Mouse (Mus musculus) liver, embryonic 15.5 days (tissue): Measurements from ENCODE around the gene Rsph6a. TPM values are rescaled to one million over a fixed set of nuclear protein-coding genes. Genes with fewer than 3 reads are reported as not detected.

Experiments used
- ATAC-seq: fragments of 200-750 bp; cut with Nextera tagmentation; 2 replicates; pipeline ENCODE4 v1.8.0; 2017; ENCODE audit warnings: moderate number of reproducible peaks, mild to moderate bottlenecking, moderate library complexity; ENCODE audit not compliant: insufficient read depth
- H3K27ac ChIP-seq: fragments of 300-500 bp; sonication (generic); replicated peaks from 2 replicates; pipeline ENCODE4 v1.5.1; 2015; ENCODE audit warnings: mild to moderate bottlenecking, inconsistent platforms
- H3K27me3 ChIP-seq: fragments of 300-500 bp; sonication (generic); 2 replicates; pipeline ENCODE4 v1.6.1; 2015; ENCODE audit warnings: mild to moderate bottlenecking, inconsistent platforms
- H3K36me3 ChIP-seq: fragments of 300-500 bp; sonication (generic); replicated peaks from 2 replicates; pipeline ENCODE4 v1.6.1; 2015; ENCODE audit warnings: moderate library complexity, mild to moderate bottlenecking, inconsistent platforms
- H3K4me1 ChIP-seq: fragments of 300-500 bp; sonication (generic); replicated peaks from 2 replicates; pipeline ENCODE4 v1.6.1; 2015; ENCODE audit warnings: inconsistent platforms
- H3K4me2 ChIP-seq: fragments of 300-500 bp; sonication (generic); 2 replicates; pipeline ENCODE4 v1.6.1; 2015; ENCODE audit warnings: moderate library complexity, mild to moderate bottlenecking, inconsistent platforms
- H3K4me3 ChIP-seq: fragments of 300-500 bp; sonication (generic); replicated peaks from 2 replicates; pipeline ENCODE4 v1.5.1; 2015; ENCODE audit warnings: mild to moderate bottlenecking, inconsistent platforms
- H3K9ac ChIP-seq: fragments of 300-500 bp; sonication (generic); 2 replicates; pipeline ENCODE4 v1.6.1; 2015; ENCODE audit warnings: moderate library complexity, mild to moderate bottlenecking, inconsistent platforms
- H3K9me3 ChIP-seq: fragments of 300-500 bp; sonication (generic); replicated peaks from 2 replicates; pipeline ENCODE4 v1.6.1; 2016; ENCODE audit warnings: inconsistent platforms
- WGBS: fragments of 180-500 bp; shearing (Covaris S2); methylation state at CpG from one replicate; pipeline ENCODE4 v1.1.7; 2015; ENCODE audit warnings: mixed read lengths; ENCODE audit not compliant: insufficient replicate concordance; 5-methylcytosine and 5-hydroxymethylcytosine counted together
- polyA plus RNA-seq: library from polyadenylated mRNA; unstranded; fragments of >200 nt; fragmentation: Nextera tagmentation; extraction: Ambion mirVana; gene quantifications from 2 replicates; pipeline ENCODE4 v1.2.1, GENCODE M21; 2015

Rsph6a gene
- polyA plus RNA-seq, 1 experiment from 2014 or later = not detected

DNA sequence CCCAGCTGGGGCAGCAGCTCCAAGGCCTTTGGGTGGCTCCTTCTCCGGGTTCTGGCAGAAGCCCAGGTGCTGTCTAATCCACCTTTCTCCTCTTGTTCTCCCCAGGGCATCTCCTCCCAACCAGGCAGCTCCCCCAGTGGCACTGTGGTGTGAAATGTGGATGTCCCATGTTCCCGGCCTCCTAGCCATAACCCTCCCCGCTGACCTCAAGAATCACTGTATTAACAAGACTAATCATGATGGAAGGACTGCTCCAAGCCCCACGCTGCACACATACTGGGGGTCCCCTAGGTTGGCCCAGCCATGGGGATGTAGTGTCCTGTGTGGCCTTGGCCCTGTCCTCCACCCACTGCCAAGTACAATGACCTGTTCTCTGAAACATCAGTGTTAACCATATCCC lies 27.7 kb downstream of the Rsph6a start:
- no peaks in the 10 kb centered on the region for H3K9me3 ChIP-seq
- H3K4me2 ChIP-seq = no peak overlapping the region
- no peak overlapping the region for H3K27ac ChIP-seq
- H3K4me1 ChIP-seq = peaks cover 65% of the 10 kb centered on the region
- peaks cover 69% of the 10 kb centered on the region for H3K27me3 ChIP-seq
- 75% methylated on average over 4 of the region's 4 CpGs for WGBS
- no peak for ATAC-seq
- H3K4me3 ChIP-seq = no peak overlapping the region
- no peak overlapping the region for H3K9ac ChIP-seq
- H3K36me3 ChIP-seq = peaks cover 34% of the 10 kb centered on the region

DNA sequence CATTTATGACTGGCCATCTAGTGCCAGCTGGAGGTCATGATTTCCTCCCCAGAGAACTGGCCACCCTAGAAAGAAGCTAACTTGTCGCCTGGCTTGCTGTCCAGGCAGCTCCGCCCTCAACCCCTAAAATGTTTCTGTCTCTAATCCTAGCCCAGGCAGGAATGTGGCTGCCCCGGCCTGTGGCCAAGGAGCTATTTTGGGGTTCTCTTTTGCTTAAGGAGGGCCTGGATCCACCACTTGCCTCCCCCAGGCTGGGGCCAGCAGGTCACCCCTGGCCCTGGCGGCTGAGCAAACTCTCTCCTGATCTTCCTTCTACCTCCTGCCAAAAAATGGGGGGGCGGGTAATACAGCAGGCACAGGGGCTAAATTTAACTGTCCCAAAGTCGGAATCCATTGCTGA lies 28.6 kb downstream of the Rsph6a start:
- Histone ChIP-seq H3K36me3 (peaks cover 32% of the 10 kb centered on the region), H3K4me3 (no peak overlapping the region), H3K27ac (no peak overlapping the region), H3K4me1 (peaks cover 64% of the 10 kb centered on the region), H3K4me2 (no peak overlapping the region), H3K27me3 (peaks cover 78% of the 10 kb centered on the region), H3K9me3 (no peaks in the 10 kb centered on the region), H3K9ac (no peak overlapping the region)
- no peak for ATAC-seq
- WGBS = 62% methylated on average over 6 of the region's 6 CpGs

DNA sequence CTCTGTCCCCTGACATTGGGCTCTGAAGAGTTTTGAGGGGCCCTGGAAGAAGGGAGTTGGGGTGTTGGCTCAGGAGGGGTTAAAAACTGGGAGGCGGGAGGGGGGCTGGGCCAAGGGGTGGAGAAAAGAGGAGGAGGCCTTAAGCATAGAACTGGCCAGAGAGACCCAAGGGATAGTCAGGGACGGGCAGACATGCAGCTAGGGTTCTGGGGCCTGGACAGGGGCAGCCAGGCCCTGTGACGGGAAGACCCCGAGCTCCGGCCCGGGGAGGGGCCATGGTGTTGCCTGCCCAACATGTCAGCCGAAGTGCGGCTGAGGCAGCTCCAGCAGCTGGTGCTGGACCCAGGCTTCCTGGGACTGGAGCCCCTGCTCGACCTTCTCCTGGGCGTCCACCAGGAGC lies 29.2 kb downstream of the Rsph6a start, which contains the start of gene Dmpk:
TSS of gene Dmpk (plus strand) at position 149 of the 400 bp plus-strand sequence.
- peaks cover 61% of the 10 kb centered on the region for H3K4me1 ChIP-seq
- 53% methylated on average over 10 of the region's 10 CpGs for WGBS
- H3K4me3 ChIP-seq = peak within 1 kb of the TSS; percentile 23
- 0 out of 2 replicates have a peak within 1 kb of the TSS, but pooled peaks have one; percentile 33 for H3K27ac ChIP-seq
- H3K9ac ChIP-seq = no peak within 1 kb of the TSS
- peaks cover 84% of the 10 kb centered on the region for H3K27me3 ChIP-seq
- no peaks in the 10 kb centered on the region for H3K9me3 ChIP-seq
- peak within 1 kb of the TSS; percentile 37 for H3K4me2 ChIP-seq
- peaks cover 30% of the 10 kb centered on the region for H3K36me3 ChIP-seq
- peak; percentile 29; the same call in 1 of the 2 replicates for ATAC-seq

DNA sequence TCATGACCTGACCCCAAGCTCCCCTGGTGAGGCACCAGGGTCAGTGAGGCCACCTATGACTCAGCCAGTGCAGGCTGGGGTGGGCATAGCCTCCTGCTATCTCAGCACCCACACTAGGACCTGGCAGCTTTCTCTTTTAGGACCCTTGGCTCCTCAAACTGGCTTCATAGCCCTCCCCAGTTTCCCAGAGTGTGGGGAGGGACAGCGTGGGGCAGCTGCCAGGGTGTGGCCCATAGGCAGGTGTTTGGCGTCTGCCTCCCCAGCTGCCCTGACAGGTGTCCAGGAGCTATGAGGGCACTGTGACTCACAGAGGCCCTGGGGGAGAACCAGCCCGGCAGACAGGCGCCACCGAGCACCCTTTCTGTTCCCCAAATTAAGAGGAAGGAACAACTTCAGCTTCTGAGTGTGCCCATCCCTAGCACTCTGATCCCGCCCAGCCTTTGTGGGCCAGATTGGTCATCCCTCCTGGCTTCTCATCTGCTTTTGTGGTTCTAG lies 29.8 kb downstream of the Rsph6a start:
- Histone ChIP-seq H3K9ac (no peak overlapping the region), H3K27me3 (peaks cover 87% of the 10 kb centered on the region), H3K4me3 (peak overlapping the region; percentile 23; the same call in 1 of the 2 replicates), H3K4me1 (peaks cover 59% of the 10 kb centered on the region), H3K36me3 (peaks cover 30% of the 10 kb centered on the region), H3K9me3 (no peaks in the 10 kb centered on the region), H3K27ac (no peak overlapping the region), H3K4me2 (peak overlapping the region; percentile 37; the same call in 1 of the 2 replicates)
- WGBS = 23% methylated on average over 6 of the region's 6 CpGs
- ATAC-seq = no peak

DNA sequence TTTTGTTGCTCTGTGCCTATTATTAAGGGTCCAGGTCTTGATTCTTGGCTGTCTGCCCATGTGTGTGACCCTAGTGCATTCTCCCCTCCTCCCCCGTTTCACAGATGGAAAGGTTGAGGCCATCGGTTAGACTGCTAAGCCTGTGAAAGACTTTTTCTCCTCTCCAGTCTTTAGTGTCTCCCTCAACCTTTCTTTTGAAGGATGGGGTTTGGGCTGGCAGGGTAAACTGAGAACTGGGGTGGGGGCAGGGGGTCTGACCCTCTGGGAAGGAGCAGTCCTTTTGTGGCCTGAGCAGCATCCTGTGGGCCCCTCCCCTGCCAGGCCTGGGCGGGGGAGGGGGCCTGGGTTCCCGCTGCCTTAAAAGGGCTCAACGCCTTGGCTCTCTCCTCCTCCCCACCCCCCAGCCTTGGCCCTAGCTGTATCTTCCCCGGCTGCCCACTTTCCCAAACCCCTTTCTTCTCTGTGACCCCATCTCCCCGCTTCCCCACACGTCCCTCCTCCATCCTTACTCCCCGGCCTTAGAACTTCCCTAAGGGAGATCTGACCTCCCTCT lies 30.5 kb downstream of the Rsph6a start:
- Histone ChIP-seq H3K4me1 (peaks cover 59% of the 10 kb centered on the region), H3K9me3 (no peaks in the 10 kb centered on the region), H3K4me2 (peak overlapping the region; percentile 62; the same call in 1 of the 2 replicates), H3K27ac (peak overlapping the region; percentile 24; the same call in 1 of the 2 replicates), H3K36me3 (peaks cover 26% of the 10 kb centered on the region), H3K4me3 (peak overlapping the region; percentile 24; the same call in 1 of the 2 replicates), H3K9ac (no peak overlapping the region), H3K27me3 (peaks cover 90% of the 10 kb centered on the region)
- WGBS = 20% methylated on average over 9 of the region's 9 CpGs
- no peak for ATAC-seq

DNA sequence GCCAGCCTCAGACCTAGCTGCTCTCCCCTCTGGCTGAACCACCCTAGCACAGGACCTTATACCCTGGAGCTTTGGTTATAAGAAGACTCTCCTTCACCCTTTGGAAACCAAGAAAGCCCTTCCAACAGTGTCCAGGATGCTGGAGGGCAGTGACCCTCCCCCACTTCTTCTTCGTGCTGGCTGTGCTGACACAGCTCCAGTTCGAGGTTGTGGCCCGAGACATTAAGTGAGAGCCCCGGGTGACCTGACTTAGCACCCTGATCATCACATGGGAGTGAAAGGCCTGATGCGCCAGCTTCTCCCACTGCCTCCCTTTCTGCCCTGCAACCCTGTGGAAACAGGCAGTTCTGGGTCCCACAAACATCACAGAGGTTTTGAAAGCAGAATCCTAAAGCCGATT lies 31.0 kb downstream of the Rsph6a start:
- peak overlapping the region; percentile 24; the same call in 1 of the 2 replicates for H3K4me3 ChIP-seq
- H3K9ac ChIP-seq = no peak overlapping the region
- H3K27ac ChIP-seq = peak overlapping the region; percentile 24; the same call in 1 of the 2 replicates
- H3K36me3 ChIP-seq = peaks cover 21% of the 10 kb centered on the region
- H3K9me3 ChIP-seq = no peaks in the 10 kb centered on the region
- H3K27me3 ChIP-seq = peaks cover 90% of the 10 kb centered on the region
- 8% methylated on average over 6 of the region's 6 CpGs for WGBS
- peaks cover 59% of the 10 kb centered on the region for H3K4me1 ChIP-seq
- peak overlapping the region; percentile 62 for H3K4me2 ChIP-seq
- no peak for ATAC-seq

DNA sequence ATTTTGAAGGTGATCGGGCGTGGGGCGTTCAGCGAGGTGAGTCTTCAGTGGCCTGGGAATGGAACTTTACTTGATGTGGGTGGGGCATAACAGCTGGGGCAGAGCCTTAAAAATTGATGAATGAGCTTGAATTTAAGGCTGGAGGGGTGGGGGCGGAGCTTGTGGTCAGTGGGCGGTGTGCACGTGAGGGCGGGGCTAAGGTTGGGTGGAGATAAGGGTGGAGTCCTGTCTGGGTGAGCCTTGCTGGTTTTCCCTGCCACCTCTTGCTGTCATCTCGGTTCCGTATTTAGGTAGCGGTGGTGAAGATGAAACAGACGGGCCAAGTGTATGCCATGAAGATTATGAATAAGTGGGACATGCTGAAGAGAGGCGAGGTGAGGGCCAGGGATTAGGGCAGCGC lies 31.6 kb downstream of the Rsph6a start:
- peaks cover 90% of the 10 kb centered on the region for H3K27me3 ChIP-seq
- no peak overlapping the region for H3K27ac ChIP-seq
- H3K4me2 ChIP-seq = peak overlapping the region; percentile 62
- 3% methylated on average over 14 of the region's 14 CpGs for WGBS
- peak overlapping the region; percentile 24 for H3K4me3 ChIP-seq
- H3K9me3 ChIP-seq = no peaks in the 10 kb centered on the region
- ATAC-seq = peak; percentile 56
- H3K9ac ChIP-seq = no peak overlapping the region; the same call in 1 of the 2 replicates
- H3K4me1 ChIP-seq = peaks cover 59% of the 10 kb centered on the region
- peaks cover 16% of the 10 kb centered on the region for H3K36me3 ChIP-seq

DNA sequence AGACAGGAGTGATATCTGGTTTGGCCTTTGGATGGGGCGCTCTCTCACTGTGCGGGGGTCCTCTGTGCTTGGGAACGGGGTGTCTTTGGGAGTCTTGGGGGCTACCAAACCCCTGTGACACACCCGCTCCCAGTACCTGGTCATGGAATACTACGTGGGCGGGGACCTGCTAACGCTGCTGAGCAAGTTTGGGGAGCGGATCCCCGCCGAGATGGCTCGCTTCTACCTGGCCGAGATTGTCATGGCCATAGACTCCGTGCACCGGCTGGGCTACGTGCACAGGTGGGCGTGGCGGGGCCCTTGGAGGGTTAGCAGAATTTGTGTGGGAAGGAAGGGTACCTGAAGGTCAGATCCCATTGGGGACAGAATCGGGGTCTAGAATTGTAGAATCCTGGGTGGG lies 32.3 kb downstream of the Rsph6a start:
- 55% methylated on average over 18 of the region's 18 CpGs for whole genome bisulfite sequencing
- Histone ChIP-seq H3K4me3 (no peak overlapping the region), H3K27me3 (peaks cover 94% of the 10 kb centered on the region), H3K9ac (no peak overlapping the region), H3K4me1 (peaks cover 61% of the 10 kb centered on the region), H3K36me3 (peaks cover 9% of the 10 kb centered on the region; the same call in 1 of the 2 replicates), H3K27ac (no peak overlapping the region), H3K4me2 (peak overlapping the region; percentile 62), H3K9me3 (no peaks in the 10 kb centered on the region)
- no peak for ATAC-seq

DNA sequence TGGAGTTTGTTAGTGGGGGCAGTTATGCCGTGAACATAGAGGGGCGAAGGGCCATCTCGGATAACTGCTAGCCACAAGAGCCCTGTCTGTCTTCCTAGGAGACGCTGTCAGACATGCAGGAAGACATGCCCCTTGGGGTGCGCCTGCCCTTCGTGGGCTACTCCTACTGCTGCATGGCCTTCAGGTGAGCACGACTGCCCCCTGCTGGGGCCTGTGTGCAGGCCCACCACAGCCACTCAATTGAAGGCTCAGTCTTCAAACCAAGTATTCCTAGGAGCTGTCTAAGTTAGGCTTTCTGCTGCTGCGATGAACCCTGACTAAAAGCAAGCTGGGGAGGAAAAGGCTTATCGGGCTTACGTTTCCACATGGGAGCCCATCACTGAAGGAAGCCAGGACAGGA lies 34.3 kb downstream of the Rsph6a start:
- H3K9me3 ChIP-seq = no peaks in the 10 kb centered on the region
- no peak overlapping the region for H3K9ac ChIP-seq
- no peak for ATAC-seq
- no peak overlapping the region for H3K4me3 ChIP-seq
- no peak overlapping the region for H3K27ac ChIP-seq
- H3K4me2 ChIP-seq = no peak overlapping the region
- no peaks in the 10 kb centered on the region for H3K36me3 ChIP-seq
- H3K4me1 ChIP-seq = peaks cover 64% of the 10 kb centered on the region
- H3K27me3 ChIP-seq = peaks cover 96% of the 10 kb centered on the region
- WGBS = 23% methylated on average over 10 of the region's 10 CpGs

DNA sequence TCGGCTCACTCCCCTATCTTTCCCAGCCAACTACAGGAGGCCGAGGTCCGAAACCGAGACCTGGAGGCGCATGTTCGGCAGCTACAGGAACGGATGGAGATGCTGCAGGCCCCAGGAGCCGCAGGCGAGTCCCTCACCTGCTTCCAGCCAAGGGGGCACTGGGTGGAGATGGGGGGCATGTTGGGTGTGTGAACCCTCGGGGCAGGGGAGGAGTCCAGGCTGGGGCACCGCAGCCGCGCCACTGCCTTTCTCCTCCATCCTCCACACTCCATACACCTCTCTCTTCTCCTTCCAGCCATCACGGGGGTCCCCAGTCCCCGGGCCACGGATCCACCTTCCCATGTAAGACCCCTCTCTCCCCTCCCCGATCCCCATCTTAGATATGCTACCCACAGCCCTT lies 37.4 kb downstream of the Rsph6a start:
- no peak overlapping the region for H3K9ac ChIP-seq
- no peak for ATAC-seq
- no peak overlapping the region for H3K4me3 ChIP-seq
- peaks cover 98% of the 10 kb centered on the region for H3K27me3 ChIP-seq
- H3K4me1 ChIP-seq = peaks cover 64% of the 10 kb centered on the region
- H3K9me3 ChIP-seq = no peaks in the 10 kb centered on the region
- WGBS = 27% methylated on average over 17 of the region's 17 CpGs
- peak overlapping the region; percentile 96; the same call in 1 of the 2 replicates for H3K4me2 ChIP-seq
- no peak overlapping the region for H3K27ac ChIP-seq
- no peaks in the 10 kb centered on the region for H3K36me3 ChIP-seq

DNA sequence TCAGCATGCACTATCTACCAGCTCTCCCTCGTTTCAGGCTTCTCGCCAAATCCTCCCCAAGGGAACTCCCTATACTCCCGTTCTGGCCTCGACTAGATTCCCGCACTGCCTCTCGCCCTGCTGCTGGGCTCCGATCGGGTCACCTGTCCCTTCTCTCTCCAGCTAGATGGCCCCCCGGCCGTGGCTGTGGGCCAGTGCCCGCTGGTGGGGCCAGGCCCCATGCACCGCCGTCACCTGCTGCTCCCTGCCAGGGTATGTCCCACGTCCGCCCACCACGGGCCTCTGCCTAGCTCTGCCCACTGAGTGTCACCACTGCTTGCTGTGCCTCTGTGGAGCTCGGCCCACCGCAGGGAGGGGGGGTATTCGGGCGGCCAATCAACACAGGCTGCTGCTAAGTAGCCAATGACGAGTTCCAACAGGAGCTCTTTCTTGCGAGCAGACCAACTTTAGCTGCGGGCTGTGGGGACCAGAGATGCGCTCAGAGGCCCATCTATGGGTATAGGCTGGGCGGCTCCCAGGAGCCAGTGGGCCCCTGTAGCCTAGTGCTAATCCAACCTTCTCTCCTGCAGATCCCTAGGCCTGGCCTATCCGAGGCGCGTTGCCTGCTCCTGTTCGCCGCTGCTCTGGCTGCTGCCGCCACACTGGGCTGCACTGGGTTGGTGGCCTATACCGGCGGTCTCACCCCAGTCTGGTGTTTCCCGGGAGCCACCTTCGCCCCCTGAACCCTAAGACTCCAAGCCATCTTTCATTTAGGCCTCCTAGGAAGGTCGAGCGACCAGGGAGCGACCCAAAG lies 38.1 kb downstream of the Rsph6a start:
- Histone ChIP-seq H3K9ac (peak overlapping the region; percentile 15; the same call in 1 of the 2 replicates), H3K27ac (no peak overlapping the region), H3K4me3 (peak overlapping the region; percentile 67), H3K4me1 (peaks cover 65% of the 10 kb centered on the region), H3K36me3 (no peaks in the 10 kb centered on the region), H3K27me3 (peaks cover 98% of the 10 kb centered on the region), H3K4me2 (peak overlapping the region; percentile 96), H3K9me3 (no peaks in the 10 kb centered on the region)
- ATAC-seq = peak; percentile 20
- 9% methylated on average over 38 of the region's 38 CpGs for WGBS
